Mouse (Mus musculus) hindbrain, embryonic 13.5 days (tissue): Measurements from ENCODE around the gene Gtf2f2. TPM values are rescaled to one million over a fixed set of nuclear protein-coding genes. Genes with fewer than 3 reads are reported as not detected.

Experiments used
- ATAC-seq: fragments of 200-750 bp; cut with Nextera tagmentation; 2 replicates; pipeline ENCODE4 v1.8.0; 2017; ENCODE audit warnings: moderate TSS enrichment; ENCODE audit not compliant: low FRiP score
- H3K27ac ChIP-seq: fragments of 300-500 bp; sonication (generic); 2 replicates; pipeline ENCODE4 v1.5.1; 2015; ENCODE audit warnings: inconsistent platforms, mild to moderate bottlenecking, moderate library complexity
- H3K27me3 ChIP-seq: fragments of 300-500 bp; sonication (generic); 2 replicates; pipeline ENCODE4 v1.6.1; 2015; ENCODE audit warnings: mild to moderate bottlenecking, inconsistent platforms
- H3K36me3 ChIP-seq: fragments of 300-500 bp; sonication (generic); 2 replicates; pipeline ENCODE4 v1.6.1; 2015; ENCODE audit warnings: mild to moderate bottlenecking, inconsistent platforms
- H3K4me1 ChIP-seq: fragments of 300-500 bp; sonication (generic); replicated peaks from 2 replicates; pipeline ENCODE4 v1.6.1; 2015; ENCODE audit warnings: inconsistent platforms
- H3K4me2 ChIP-seq: fragments of 300-500 bp; sonication (generic); 2 replicates; pipeline ENCODE4 v1.6.1; 2015; ENCODE audit warnings: inconsistent platforms, mild to moderate bottlenecking, moderate library complexity
- H3K4me3 ChIP-seq: fragments of 300-500 bp; sonication (generic); 2 replicates; pipeline ENCODE4 v1.5.1; 2015; ENCODE audit warnings: mild to moderate bottlenecking, inconsistent platforms
- H3K9ac ChIP-seq: fragments of 300-500 bp; sonication (generic); 2 replicates; pipeline ENCODE4 v1.6.1; 2015; ENCODE audit warnings: mild to moderate bottlenecking, inconsistent platforms
- H3K9me3 ChIP-seq: fragments of 300-500 bp; sonication (generic); 2 replicates; pipeline ENCODE4 v1.6.1; 2016; ENCODE audit warnings: inconsistent platforms
- WGBS: fragments of 180-500 bp; shearing (Covaris S2); methylation state at CpG from one replicate; pipeline ENCODE4 v1.1.7; 2015; 5-methylcytosine and 5-hydroxymethylcytosine counted together
- polyA plus RNA-seq: library from polyadenylated mRNA; unstranded; fragments of >200 nt; fragmentation: Nextera tagmentation; extraction: Ambion mirVana; gene quantifications from 2 replicates; pipeline ENCODE4 v1.2.1, GENCODE M21; 2015

The Gtf2f2 gene
- polyA plus RNA-seq, 1 experiment from 2014 or later, result 43.3 TPM

GRCm38 (mm10) chr14:75850819-75851218 lies 159.8 kb downstream of the Gtf2f2 start:
- H3K4me3 ChIP-seq, result no peak overlapping the region
- 30% methylated on average over 6 of the region's 6 CpGs for WGBS
- H3K4me2 ChIP-seq, result no peak overlapping the region
- peaks cover 69% of the 10 kb centered on the region for H3K36me3 ChIP-seq
- H3K27ac ChIP-seq, result no peak overlapping the region
- H3K9me3 ChIP-seq, result no peaks in the 10 kb centered on the region
- peaks cover 41% of the 10 kb centered on the region for H3K4me1 ChIP-seq
- H3K27me3 ChIP-seq, result no peaks in the 10 kb centered on the region
- H3K9ac ChIP-seq, result no peak overlapping the region
- ATAC-seq, result peak; percentile 52; the same call in 1 of the 2 replicates

GRCm38 (mm10) chr14:75849842-75850568 lies 160.7 kb downstream of the Gtf2f2 start:
- peaks cover 69% of the 10 kb centered on the region for H3K36me3 ChIP-seq
- ATAC-seq, result no peak

GRCm38 (mm10) chr14:75849236-75849635 lies 161.4 kb downstream of the Gtf2f2 start:
- Histone ChIP-seq H3K4me2 (no peak overlapping the region), H3K27me3 (no peaks in the 10 kb centered on the region), H3K4me1 (peaks cover 42% of the 10 kb centered on the region), H3K36me3 (peaks cover 66% of the 10 kb centered on the region), H3K9ac (no peak overlapping the region), H3K27ac (no peak overlapping the region), H3K4me3 (no peak overlapping the region), H3K9me3 (no peaks in the 10 kb centered on the region)
- 83% methylated on average over 5 of the region's 5 CpGs for WGBS
- ATAC-seq, result no peak

More at GRCm38 (mm10) chr14:75849842-75850568, 160.7 kb downstream of the Gtf2f2 start:
- Histone ChIP-seq H3K4me2 (no peak overlapping the region), H3K4me3 (no peak overlapping the region), H3K9me3 (no peaks in the 10 kb centered on the region), H3K9ac (no peak overlapping the region), H3K27me3 (no peaks in the 10 kb centered on the region), H3K4me1 (peaks cover 41% of the 10 kb centered on the region), H3K27ac (no peak overlapping the region)
- 89% methylated on average over 6 of the region's 6 CpGs for WGBS

GRCm38 (mm10) chr14:75848482-75848881 lies 162.2 kb downstream of the Gtf2f2 start:
- Histone ChIP-seq H3K27me3 (no peaks in the 10 kb centered on the region), H3K9ac (no peak overlapping the region), H3K4me1 (peaks cover 45% of the 10 kb centered on the region), H3K36me3 (peaks cover 60% of the 10 kb centered on the region), H3K27ac (no peak overlapping the region), H3K4me3 (no peak overlapping the region), H3K9me3 (no peaks in the 10 kb centered on the region), H3K4me2 (no peak overlapping the region)
- ATAC-seq, result no peak
- WGBS, result 93% methylated on average over 5 of the region's 5 CpGs

GRCm38 (mm10) chr14:75847669-75848068 lies 163.0 kb downstream of the Gtf2f2 start:
- Histone ChIP-seq H3K27ac (no peak overlapping the region), H3K9me3 (no peaks in the 10 kb centered on the region), H3K4me1 (peaks cover 45% of the 10 kb centered on the region), H3K27me3 (no peaks in the 10 kb centered on the region), H3K4me3 (no peak overlapping the region), H3K4me2 (0 out of 2 replicates have a peak overlapping the region, but pooled peaks have one; percentile 63), H3K9ac (no peak overlapping the region), H3K36me3 (peaks cover 54% of the 10 kb centered on the region)
- WGBS, result 91% methylated on average over 4 of the region's 4 CpGs
- ATAC-seq, result no peak

Other genes starting within 250 kb of the Gtf2f2 start
- 11.4 and 12.2 TPM in 2 replicates for gene Slc25a30, start 223.8 kb downstream of the Gtf2f2 start, polyA plus RNA-seq
- gene Tpt1, start 165.8 kb downstream of the Gtf2f2 start, polyA plus RNA-seq, result 884 and 886 TPM in 2 replicates
- 4.0 and 4.1 TPM in 2 replicates for gene Kctd4, start 55.9 kb downstream of the Gtf2f2 start, polyA plus RNA-seq
- 12.7 and 13.2 TPM in 2 replicates for gene Gpalpp1, start 99.9 kb upstream of the Gtf2f2 start, polyA plus RNA-seq
- gene Nufip1, start 100.0 kb upstream of the Gtf2f2 start, polyA plus RNA-seq, result 14.7 and 15.6 TPM in 2 replicates